Mouse (Mus musculus) neural tube, embryonic 12.5 days (tissue): Measurements from ENCODE around the gene Synj1. TPM values are rescaled to one million over a fixed set of nuclear protein-coding genes. Genes with fewer than 3 reads are reported as not detected.

Source experiments
- ATAC-seq: fragments of 200-750 bp; cut with Nextera tagmentation; 2 replicates; pipeline ENCODE4 v1.8.0; 2017; ENCODE audit warnings: low read depth, mild to moderate bottlenecking, moderate TSS enrichment, moderate library complexity; ENCODE audit not compliant: low FRiP score
- H3K27ac ChIP-seq: fragments of 300-500 bp; sonication (generic); 2 replicates; pipeline ENCODE4 v1.5.1; 2016
- H3K27me3 ChIP-seq: fragments of 300-500 bp; sonication (generic); replicated peaks from 2 replicates; pipeline ENCODE4 v1.6.1; 2016; ENCODE audit warnings: mild to moderate bottlenecking
- H3K36me3 ChIP-seq: fragments of 300-500 bp; sonication (generic); 2 replicates; pipeline ENCODE4 v1.6.1; 2016; ENCODE audit warnings: mild to moderate bottlenecking
- H3K4me1 ChIP-seq: fragments of 300-500 bp; sonication (generic); 2 replicates; pipeline ENCODE4 v1.6.1; 2016
- H3K4me2 ChIP-seq: fragments of 300-500 bp; sonication (generic); replicated peaks from 2 replicates; pipeline ENCODE4 v1.6.1; 2016; ENCODE audit warnings: mild to moderate bottlenecking
- H3K4me3 ChIP-seq: fragments of 300-500 bp; sonication (generic); 2 replicates; pipeline ENCODE4 v1.5.1; 2016
- H3K9ac ChIP-seq: fragments of 300-500 bp; sonication (generic); 2 replicates; pipeline ENCODE4 v1.6.1; 2016; ENCODE audit warnings: mild to moderate bottlenecking
- H3K9me3 ChIP-seq: fragments of 300-500 bp; sonication (generic); 2 replicates; pipeline ENCODE4 v1.6.1; 2016; ENCODE audit warnings: mild to moderate bottlenecking
- WGBS: fragments of 180-500 bp; shearing (Covaris S2); methylation state at CpG from one replicate; pipeline ENCODE4 v1.1.7; 2016; 5-methylcytosine and 5-hydroxymethylcytosine counted together
- polyA plus RNA-seq: library from polyadenylated mRNA; unstranded; fragments of >200 nt; fragmentation: Nextera tagmentation; extraction: Ambion mirVana; gene quantifications from 2 replicates; pipeline ENCODE4 v1.2.1, GENCODE M21; 2016

The Synj1 gene
- polyA plus RNA-seq, 1 experiment from 2014 or later = 29.1 TPM

DNA sequence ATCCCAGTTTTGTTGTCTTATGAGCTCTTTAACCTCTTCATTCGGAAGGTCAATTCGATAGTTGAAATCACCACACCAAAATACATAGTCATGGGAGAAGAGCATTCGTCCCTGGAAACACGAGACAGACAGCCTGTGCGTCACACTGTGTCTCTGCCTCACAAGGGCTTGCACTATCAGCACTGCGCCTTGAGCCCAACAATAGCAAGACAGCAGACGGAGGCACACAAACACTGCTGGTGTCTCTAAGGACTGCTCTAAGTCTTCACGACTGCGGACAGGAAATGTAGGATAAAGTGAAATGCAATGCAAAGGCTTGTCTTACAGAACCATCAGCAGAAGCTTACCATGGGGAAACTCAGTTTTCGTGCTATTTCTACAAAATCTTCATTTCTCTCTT, 47.2 kb downstream of the Synj1 start:
- Histone ChIP-seq H3K9ac (no peak overlapping the region), H3K36me3 (peaks cover 37% of the 10 kb centered on the region), H3K27ac (no peak overlapping the region), H3K27me3 (no peaks in the 10 kb centered on the region), H3K4me2 (no peak overlapping the region), H3K9me3 (no peaks in the 10 kb centered on the region), H3K4me1 (no peaks in the 10 kb centered on the region), H3K4me3 (no peak overlapping the region)
- WGBS = 91% methylated on average over 10 of the region's 10 CpGs
- no peak for ATAC-seq

DNA sequence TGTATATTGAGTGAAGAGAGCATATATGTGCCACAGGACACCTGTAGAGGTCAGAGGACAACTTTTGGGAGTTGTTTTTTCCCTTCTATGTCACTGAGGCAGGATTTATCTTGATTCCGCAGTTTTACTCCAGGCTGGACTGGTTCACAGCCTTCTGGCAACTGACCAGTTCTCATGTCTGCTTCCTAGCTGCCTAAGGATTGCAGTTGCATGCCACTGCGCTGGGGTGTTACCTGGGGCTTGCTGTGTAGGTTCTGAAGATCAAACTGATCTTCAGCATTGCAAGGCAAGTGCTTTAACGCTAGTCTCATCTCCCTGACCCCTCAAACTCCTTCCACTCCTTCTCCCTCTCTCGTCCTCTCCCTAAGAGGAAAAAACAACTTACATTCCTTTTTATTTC, 47.9 kb downstream of the Synj1 start:
- no peak overlapping the region for H3K4me2 ChIP-seq
- H3K9me3 ChIP-seq = no peaks in the 10 kb centered on the region
- no peak overlapping the region for H3K4me3 ChIP-seq
- no peaks in the 10 kb centered on the region for H3K4me1 ChIP-seq
- H3K36me3 ChIP-seq = peaks cover 35% of the 10 kb centered on the region
- H3K27me3 ChIP-seq = no peaks in the 10 kb centered on the region
- no peak overlapping the region for H3K27ac ChIP-seq
- WGBS = 94% methylated on average over 4 of the region's 4 CpGs
- ATAC-seq = no peak
- no peak overlapping the region for H3K9ac ChIP-seq

DNA sequence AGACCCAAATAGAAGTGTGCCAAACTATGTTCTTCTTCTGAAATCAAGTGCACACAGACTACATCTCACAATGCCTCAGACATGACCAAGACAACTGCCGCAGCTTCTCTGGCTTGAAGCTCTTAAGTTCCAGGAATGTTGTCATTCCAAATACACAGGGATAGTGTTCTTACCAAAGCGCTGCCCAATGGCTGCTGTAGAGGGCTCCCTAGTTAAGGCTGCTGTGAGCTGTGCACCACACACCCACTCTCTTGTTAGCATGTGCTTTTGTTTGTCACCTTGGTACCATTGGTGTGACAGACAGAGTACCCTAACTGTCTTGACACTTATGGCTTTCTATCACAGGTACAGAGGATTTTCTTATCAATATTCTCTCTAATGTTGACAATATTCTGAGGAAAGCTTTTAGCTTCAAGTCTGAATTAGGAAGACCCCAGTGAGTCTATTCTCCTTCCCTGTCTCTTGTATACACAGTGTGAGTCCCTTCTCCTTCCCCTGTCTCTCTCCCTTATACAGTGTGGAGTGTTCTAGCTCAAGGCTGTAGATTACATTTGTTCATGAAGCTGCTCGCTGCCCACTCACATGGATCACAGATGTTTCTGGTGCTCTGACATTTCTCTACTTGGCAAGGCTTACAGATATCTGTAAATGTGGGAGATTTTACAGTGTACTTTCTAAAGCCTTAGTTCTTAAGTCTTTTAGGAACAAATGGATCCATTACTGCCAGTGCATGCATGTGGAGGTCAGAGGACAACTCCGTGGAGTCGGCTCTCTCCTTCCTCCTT, 52.6 kb downstream of the Synj1 start:
- 88% methylated on average over 5 of the region's 5 CpGs for WGBS
- H3K4me3 ChIP-seq = no peak overlapping the region
- no peaks in the 10 kb centered on the region for H3K27me3 ChIP-seq
- H3K9ac ChIP-seq = no peak overlapping the region
- peaks cover 26% of the 10 kb centered on the region; the same call in 1 of the 2 replicates for H3K36me3 ChIP-seq
- H3K9me3 ChIP-seq = no peaks in the 10 kb centered on the region
- H3K4me1 ChIP-seq = no peaks in the 10 kb centered on the region
- no peak overlapping the region for H3K4me2 ChIP-seq
- ATAC-seq = no peak
- no peak overlapping the region for H3K27ac ChIP-seq

DNA sequence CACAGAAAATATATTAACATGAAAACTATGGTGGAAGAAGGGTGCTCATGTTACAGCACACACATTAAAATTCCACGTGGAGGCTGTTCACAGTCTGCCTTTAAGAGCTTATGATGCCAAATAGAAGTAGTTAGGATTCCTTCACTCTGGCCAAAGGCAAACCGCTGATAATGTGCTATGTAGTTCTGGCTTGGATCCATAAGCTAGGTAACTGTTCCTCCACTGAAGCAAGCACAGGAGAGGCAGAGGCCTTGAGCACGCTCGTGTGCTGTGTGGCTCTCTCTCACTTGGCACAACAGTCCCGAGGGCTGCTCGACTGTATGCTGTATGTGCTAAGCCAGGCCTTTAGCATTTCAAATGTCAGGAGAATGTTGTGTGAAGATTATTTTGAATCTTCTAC, 55.6 kb downstream of the Synj1 start:
- Histone ChIP-seq H3K36me3 (peaks cover 44% of the 10 kb centered on the region), H3K9me3 (no peaks in the 10 kb centered on the region), H3K27ac (no peak overlapping the region), H3K4me3 (no peak overlapping the region), H3K27me3 (no peaks in the 10 kb centered on the region), H3K4me2 (no peak overlapping the region), H3K4me1 (no peaks in the 10 kb centered on the region), H3K9ac (no peak overlapping the region)
- 92% methylated on average over 6 of the region's 6 CpGs for WGBS
- no peak for ATAC-seq

DNA sequence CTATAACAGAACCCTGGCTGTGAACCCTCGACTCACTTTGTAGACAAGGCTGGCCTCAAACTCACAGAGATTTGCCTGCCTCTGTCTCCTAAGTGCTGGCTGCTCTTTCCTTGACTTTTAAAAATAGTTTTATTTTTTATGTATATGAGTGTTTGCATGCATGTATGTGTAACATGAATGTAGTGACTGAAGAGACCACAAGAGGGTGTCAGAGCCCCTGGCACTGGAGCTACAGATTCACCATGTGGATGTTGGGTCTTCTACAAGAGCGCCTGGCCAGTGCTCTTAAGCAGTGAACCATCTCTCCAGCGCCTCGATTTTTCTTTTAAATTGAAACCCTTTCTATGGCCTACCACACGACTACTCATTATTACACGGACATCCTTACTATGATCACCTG, 57.3 kb downstream of the Synj1 start:
- no peak overlapping the region for H3K4me2 ChIP-seq
- H3K36me3 ChIP-seq = peaks cover 44% of the 10 kb centered on the region
- H3K4me1 ChIP-seq = no peaks in the 10 kb centered on the region
- 92% methylated on average over 6 of the region's 6 CpGs for WGBS
- no peaks in the 10 kb centered on the region for H3K27me3 ChIP-seq
- H3K9me3 ChIP-seq = no peaks in the 10 kb centered on the region
- no peak overlapping the region for H3K4me3 ChIP-seq
- no peak overlapping the region for H3K27ac ChIP-seq
- no peak for ATAC-seq
- H3K9ac ChIP-seq = no peak overlapping the region

DNA sequence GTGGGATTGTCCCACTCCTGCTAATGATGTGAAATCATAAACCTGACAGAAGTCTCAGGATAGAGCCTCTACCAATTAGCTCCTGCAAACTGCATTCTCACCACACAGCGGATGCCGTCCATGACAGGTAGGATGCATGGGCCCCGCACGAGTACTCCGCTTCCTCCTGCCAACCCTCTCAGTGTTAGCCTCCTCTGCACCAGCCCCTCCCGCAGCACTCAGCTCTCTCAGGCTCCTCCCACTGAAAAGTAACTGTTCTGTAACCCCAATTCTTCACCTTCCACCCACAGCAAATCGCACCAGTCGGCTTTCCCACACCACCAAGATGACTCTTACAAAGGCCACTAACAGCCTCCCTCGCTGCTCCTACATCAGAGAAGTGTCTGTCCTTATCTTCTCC, 58.0 kb downstream of the Synj1 start:
- Histone ChIP-seq H3K9me3 (no peaks in the 10 kb centered on the region), H3K27me3 (no peaks in the 10 kb centered on the region), H3K9ac (no peak overlapping the region), H3K27ac (no peak overlapping the region), H3K4me2 (no peak overlapping the region), H3K4me3 (no peak overlapping the region), H3K4me1 (no peaks in the 10 kb centered on the region), H3K36me3 (peaks cover 44% of the 10 kb centered on the region)
- no peak for ATAC-seq
- 89% methylated on average over 9 of the region's 9 CpGs for WGBS

DNA sequence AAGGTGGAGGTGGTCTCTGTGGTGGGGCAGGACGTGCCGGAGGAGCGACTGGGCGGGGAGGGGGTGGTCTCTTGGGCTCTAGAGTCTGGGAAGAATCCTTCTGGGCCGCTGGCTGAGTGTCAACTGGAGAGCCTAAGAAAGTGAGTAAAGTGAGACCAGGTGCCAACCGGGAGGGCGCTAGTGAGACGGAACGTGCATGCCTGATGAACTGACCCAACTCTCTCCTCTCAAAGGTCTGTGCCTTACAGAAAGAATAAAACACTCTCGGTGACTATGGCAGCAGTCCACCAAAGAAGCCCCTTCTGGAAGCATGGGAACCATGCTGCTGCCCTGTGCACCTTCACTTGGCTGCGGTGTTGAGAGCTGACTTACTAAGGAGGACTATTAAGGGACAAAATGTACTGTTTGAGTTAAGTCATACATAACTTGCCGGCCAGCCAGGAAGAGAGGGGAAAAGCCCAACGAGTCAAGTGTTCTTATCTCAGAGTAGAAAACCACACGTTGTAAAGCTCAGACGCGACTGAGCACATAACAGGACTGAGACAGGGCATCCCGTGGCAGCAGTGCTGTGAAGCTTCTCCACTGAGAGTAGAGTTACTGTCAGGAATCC, 60.6 kb downstream of the Synj1 start:
- no peak for ATAC-seq
- Histone ChIP-seq H3K9me3 (no peaks in the 10 kb centered on the region), H3K27ac (no peak overlapping the region), H3K27me3 (no peaks in the 10 kb centered on the region), H3K9ac (no peak overlapping the region), H3K4me2 (no peak overlapping the region), H3K4me3 (no peak overlapping the region), H3K4me1 (no peaks in the 10 kb centered on the region), H3K36me3 (peaks cover 42% of the 10 kb centered on the region)
- 57% methylated on average over 17 of the region's 17 CpGs for WGBS

- no peak for ATAC-seq
- no peaks in the 10 kb centered on the region for H3K27me3 ChIP-seq
- H3K4me3 ChIP-seq = no peak overlapping the region
- H3K4me2 ChIP-seq = no peak overlapping the region
- no peaks in the 10 kb centered on the region for H3K9me3 ChIP-seq
- 82% methylated on average over 8 of the region's 8 CpGs for WGBS
- no peaks in the 10 kb centered on the region for H3K4me1 ChIP-seq
- peaks cover 43% of the 10 kb centered on the region for H3K36me3 ChIP-seq
- no peak overlapping the region for H3K27ac ChIP-seq
- no peak overlapping the region for H3K9ac ChIP-seq
Observed at GRCm38 (mm10) chr16:90946977-90947376, 64.1 kb downstream of the Synj1 start.

GRCm38 (mm10) chr16:90941246-90941645, 69.9 kb downstream of the Synj1 start:
- WGBS = 96% methylated on average over 7 of the region's 7 CpGs
- Histone ChIP-seq H3K27ac (no peak overlapping the region), H3K36me3 (peaks cover 43% of the 10 kb centered on the region), H3K9me3 (no peaks in the 10 kb centered on the region), H3K9ac (no peak overlapping the region), H3K4me1 (no peaks in the 10 kb centered on the region), H3K27me3 (no peaks in the 10 kb centered on the region), H3K4me3 (no peak overlapping the region), H3K4me2 (no peak overlapping the region)
- ATAC-seq = no peak

DNA sequence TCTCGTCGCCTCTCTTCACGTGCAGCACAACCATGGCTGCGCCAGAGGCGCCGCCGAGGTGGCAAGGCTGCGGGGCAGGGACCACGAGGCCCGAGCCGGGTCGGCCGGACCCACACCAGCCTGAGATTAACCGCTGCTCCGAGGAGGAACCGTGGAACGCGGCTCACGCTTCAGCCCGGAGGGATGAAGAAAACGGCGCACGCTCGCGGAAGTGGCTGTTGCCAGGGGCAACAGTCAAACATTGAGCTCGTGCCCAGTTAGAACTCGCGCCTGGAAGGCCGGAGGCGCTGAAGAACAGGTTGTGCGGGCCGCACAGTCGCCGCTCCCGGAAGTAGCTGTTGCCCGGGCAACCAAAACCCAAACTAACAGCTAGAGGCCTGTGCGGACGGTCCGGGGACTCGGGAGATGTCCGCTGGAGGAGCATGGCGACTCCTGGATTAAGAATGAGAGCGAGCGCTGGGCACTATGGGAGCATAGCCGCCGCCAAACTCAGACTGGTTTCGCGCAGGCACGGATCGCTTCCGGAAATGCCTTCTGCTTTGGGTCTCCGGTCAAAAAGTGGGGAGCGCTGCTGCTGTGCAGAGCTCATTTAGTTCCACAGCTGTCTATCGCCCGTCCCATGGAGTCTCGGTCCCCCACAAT, 76.3 kb downstream of the Synj1 start, which contains the start of gene Cfap298:
TSS of gene Cfap298 (minus strand) at position 428 of the 642 bp plus-strand sequence.
- Histone ChIP-seq H3K4me3 (peak within 1 kb of the TSS; percentile 82), H3K36me3 (peaks cover 15% of the 10 kb centered on the region), H3K9me3 (no peaks in the 10 kb centered on the region), H3K4me2 (peak within 1 kb of the TSS; percentile 85), H3K27me3 (no peaks in the 10 kb centered on the region), H3K9ac (peak within 1 kb of the TSS; percentile 82), H3K4me1 (peaks cover 5% of the 10 kb centered on the region; the same call in 1 of the 2 replicates), H3K27ac (peak within 1 kb of the TSS; percentile 53; the same call in 1 of the 2 replicates)
- peak; percentile 98 for ATAC-seq
- under 1% methylated on average over 56 of the region's 56 CpGs for WGBS

GRCm38 (mm10) chr16:90934193-90934686, 76.9 kb downstream of the Synj1 start:
- H3K4me1 ChIP-seq = peaks cover 5% of the 10 kb centered on the region; the same call in 1 of the 2 replicates
- H3K4me2 ChIP-seq = peak overlapping the region; percentile 85
- H3K36me3 ChIP-seq = peaks cover 15% of the 10 kb centered on the region
- H3K27ac ChIP-seq = peak overlapping the region; percentile 53; the same call in 1 of the 2 replicates
- H3K9ac ChIP-seq = peak overlapping the region; percentile 82
- no peaks in the 10 kb centered on the region for H3K27me3 ChIP-seq
- under 1% methylated on average over 38 of the region's 38 CpGs for WGBS
- peak; percentile 69 for ATAC-seq
- H3K9me3 ChIP-seq = no peaks in the 10 kb centered on the region
- H3K4me3 ChIP-seq = peak overlapping the region; percentile 82

DNA sequence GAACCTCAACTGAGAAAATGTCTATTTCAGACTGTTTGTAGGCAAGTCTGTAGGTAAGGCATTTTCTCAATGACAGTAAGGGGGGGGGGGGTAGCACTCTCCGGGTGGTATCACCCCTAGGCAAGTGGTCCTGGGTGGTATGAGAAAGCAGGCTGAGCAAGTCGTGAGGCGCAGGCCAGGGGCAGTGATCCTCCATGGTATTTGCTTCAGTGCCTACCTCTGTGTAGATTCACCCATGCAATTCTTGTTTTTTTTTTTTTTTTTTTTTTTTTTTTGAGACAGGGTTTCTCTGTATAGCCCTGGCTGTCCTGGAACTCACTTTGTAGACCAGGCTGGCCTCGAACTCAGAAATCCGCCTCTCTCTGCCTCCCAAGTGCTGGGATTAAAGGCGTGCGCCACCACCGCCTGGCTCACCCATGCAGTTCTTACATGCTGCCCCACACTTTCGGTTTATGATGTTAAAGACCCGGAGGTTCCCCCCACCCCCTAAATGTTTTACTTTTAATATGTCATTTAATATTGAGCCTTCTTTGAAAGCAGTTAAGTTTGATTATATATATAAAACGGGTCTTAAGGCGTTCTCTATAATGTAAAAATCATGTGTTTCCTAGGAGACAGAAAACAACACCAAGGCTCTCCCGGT, 77.5 kb downstream of the Synj1 start:
- peak overlapping the region; percentile 82 for H3K9ac ChIP-seq
- ATAC-seq = no peak
- peaks cover 5% of the 10 kb centered on the region; the same call in 1 of the 2 replicates for H3K4me1 ChIP-seq
- no peaks in the 10 kb centered on the region for H3K27me3 ChIP-seq
- H3K4me2 ChIP-seq = peak overlapping the region; percentile 85
- H3K9me3 ChIP-seq = no peaks in the 10 kb centered on the region
- H3K36me3 ChIP-seq = peaks cover 18% of the 10 kb centered on the region
- peak overlapping the region; percentile 82 for H3K4me3 ChIP-seq
- WGBS = 29% methylated on average over 13 of the region's 13 CpGs
- H3K27ac ChIP-seq = no peak overlapping the region
